8 mouse cellular contexts compared by ENCODE assay signal in the genomic region with DNA sequence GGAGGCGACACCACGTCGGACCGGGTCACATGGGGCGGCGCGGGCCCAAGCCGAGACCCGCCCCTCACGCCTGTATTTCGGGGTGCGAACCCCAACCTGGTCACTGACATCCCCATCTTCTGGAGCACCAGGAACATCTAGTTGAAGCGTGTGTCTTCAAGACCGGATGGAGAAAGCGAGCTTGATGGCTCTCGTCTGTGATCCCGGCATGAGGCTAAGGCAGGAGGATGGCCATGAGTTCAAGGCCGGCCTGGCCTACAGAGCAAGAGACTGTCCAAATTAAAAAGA. TPM values are rescaled to one million over a fixed set of nuclear protein-coding genes. Genes with fewer than 3 reads are reported as not detected.
DNase-seq lines count a peak whose midpoint lies in the region; ATAC-seq and TF ChIP-seq lines count a peak whose summit lies in the region.

No protein-coding gene starts in this region.

- no peaks in the 10 kb centered on the region for H3K9me3 ChIP-seq in ES-E14 (ENCODE audit: control insufficient read depth, insufficient read depth, low read depth, low read length)
- no peaks in the 10 kb centered on the region for H3K9me3 ChIP-seq in embryonic facial prominence, embryonic 13.5 days
- no peaks in the 10 kb centered on the region for H3K9me3 ChIP-seq in limb, embryonic 11.5 days (ENCODE audit: control insufficient read depth, low read length)

- no peaks in the 10 kb centered on the region for H3K36me3 ChIP-seq in ES-E14 (ENCODE audit: control insufficient read depth, insufficient read depth, low read length, poor library complexity, severe bottlenecking)
- H3K36me3 ChIP-seq in embryonic facial prominence, embryonic 13.5 days: no peaks in the 10 kb centered on the region
- no peaks in the 10 kb centered on the region for H3K36me3 ChIP-seq in limb, embryonic 11.5 days (ENCODE audit: control insufficient read depth, insufficient read depth, low read length)

- peak overlapping the region; percentile 85 for H3K4me2 ChIP-seq in embryonic facial prominence, embryonic 13.5 days
- peak overlapping the region; percentile 77 for H3K4me2 ChIP-seq in limb, embryonic 11.5 days (ENCODE audit: low read depth, severe bottlenecking)

- H3K9ac ChIP-seq in ES-E14 (ENCODE audit: insufficient read depth, low read depth, low read length, poor library complexity, severe bottlenecking): peak overlapping the region; percentile 94
- H3K9ac ChIP-seq in embryonic facial prominence, embryonic 13.5 days: peak overlapping the region; percentile 93
- peak overlapping the region; percentile 97 for H3K9ac ChIP-seq in limb, embryonic 11.5 days (ENCODE audit: low read length)

- peak overlapping the region; percentile 77 to 81 for H3K4me3 ChIP-seq in ES-E14 (ENCODE audit: insufficient read depth in 1 of 2, low read depth in 1 of 2, low read length in 2 of 2, poor library complexity in 1 of 2, severe bottlenecking in 1 of 2)
- H3K4me3 ChIP-seq in embryonic facial prominence, embryonic 13.5 days: peak overlapping the region; percentile 76
- H3K4me3 ChIP-seq in limb, embryonic 11.5 days (ENCODE audit: low read depth, low read length): peak overlapping the region; percentile 73

- no peak overlapping the region for H3K27ac ChIP-seq in ES-E14 (ENCODE audit: insufficient read depth, low read depth, low read length, poor library complexity, severe bottlenecking)
- H3K27ac ChIP-seq in embryonic facial prominence, embryonic 13.5 days: peak overlapping the region; percentile 95
- H3K27ac ChIP-seq in limb, embryonic 11.5 days (replicated peaks; ENCODE audit: low read depth, low read length): peak overlapping the region; percentile 90

- WGBS in embryonic facial prominence, embryonic 13.5 days: 13% methylated on average over 18 of the region's 18 CpGs
- WGBS in limb, embryonic 11.5 days: 19% methylated on average over 18 of the region's 18 CpGs

- DNase-seq in layer of hippocampus, adult 11-12 months (ENCODE audit: low spot score): peak; percentile 66
- no peak for DNase-seq in layer of hippocampus, postnatal 14 days (ENCODE audit: low spot score in 2 of 2)
- DNase-seq in ES-E14 (ENCODE audit: low read depth, low spot score): peak; percentile 20
- no peak for DNase-seq in limb, embryonic 11.5 days (ENCODE audit: low spot score)
- DNase-seq in naive thymus-derived CD4-positive, alpha-beta T cell, adult 2 months (ENCODE audit: low read depth): peak; percentile 81
- no peak for DNase-seq in adrenal gland, postnatal 10 days
- DNase-seq in embryo, embryonic 9.5 days (ENCODE audit: extremely low spot score): no peak

- no peak for ATAC-seq in embryonic facial prominence, embryonic 13.5 days (ENCODE audit: insufficient number of reproducible peaks, insufficient read depth, low FRiP score, low TSS enrichment, low read depth)
- no peak; the same call in 1 of the 2 replicates for ATAC-seq in limb, embryonic 11.5 days (ENCODE audit: insufficient number of reproducible peaks, low FRiP score, low TSS enrichment, low read depth)

- in situ Hi-C loops in ES-E14 (cut with MboI; ENCODE audit: low sequenced_read_pairs in 2 of 2, unreplicated experiment in 2 of 2): no loop called here

- H3K4me1 ChIP-seq in ES-E14 (ENCODE audit: control insufficient read depth in 2 of 2, insufficient read depth in 2 of 2, low read length in 2 of 2, poor library complexity in 1 of 2): peaks cover 0 to 6% of the 10 kb centered on the region in 2 experiments; a peak in 2 of 4 replicates
- H3K4me1 ChIP-seq in embryonic facial prominence, embryonic 13.5 days: peaks cover 34% of the 10 kb centered on the region
- peaks cover 15% of the 10 kb centered on the region for H3K4me1 ChIP-seq in limb, embryonic 11.5 days (ENCODE audit: control insufficient read depth, insufficient read depth, low read length)

- no peaks in the 10 kb centered on the region for H3K27me3 ChIP-seq in embryonic facial prominence, embryonic 13.5 days
- H3K27me3 ChIP-seq in limb, embryonic 11.5 days (ENCODE audit: control insufficient read depth, insufficient read depth, low read length): no peaks in the 10 kb centered on the region

TF ChIP-seq in ES-E14, 5 proteins besides CTCF, POLR2A, EP300 and RAD21:
- TF ChIP-seq ZNF384 (IDR thresholded peaks at IDR 0.05; ENCODE audit: low read depth, low read length): no peak
- no peak for TF ChIP-seq ZC3H11A (IDR thresholded peaks at IDR 0.05; ENCODE audit: borderline replicate concordance, low read depth, low read length)
- TF ChIP-seq MAFK (IDR thresholded peaks at IDR 0.05; ENCODE audit: insufficient read depth, low read depth, low read length): no peak
- TF ChIP-seq CHD2 (IDR thresholded peaks at IDR 0.05; ENCODE audit: low read depth, low read length): no peak
- no peak for TF ChIP-seq HCFC1 (IDR thresholded peaks at IDR 0.05; ENCODE audit: borderline replicate concordance, insufficient read depth, low read length)

RNA-seq across cellular contexts. Expression of gene Fbxw4, which starts 0.3 kb away (rescaled TPM):
- total RNA-seq in layer of hippocampus, postnatal 14 days (2021): 10 to 100 TPM; 31.9 to 32.1 TPM
- 6.0 and 6.3 TPM in 2 replicates for total RNA-seq in ES-E14 (2012; rRNA removed)
- polyA plus RNA-seq in embryonic facial prominence, embryonic 13.5 days (2015; fragmentation: Nextera tagmentation; extraction: Ambion mirVana): 6.2 and 6.9 TPM in 2 replicates
- 3.3 and 4.4 TPM in 2 replicates for polyA plus RNA-seq in limb, embryonic 11.5 days (2014; fragmentation: Nextera tagmentation; extraction: Ambion mirVana)
- 10 to 100 TPM; 33.8 to 37.1 TPM for total RNA-seq in adrenal gland, postnatal 10 days (2021)

Comparison
In these comparisons a context has a peak if more than half of its experiments do, and no peak if none do; other contexts are left out.
1. DNase-seq: peak in layer of hippocampus, adult 11-12 months (single experiment), ES-E14 (single experiment) and naive thymus-derived CD4-positive, alpha-beta T cell, adult 2 months (single experiment); none in layer of hippocampus, postnatal 14 days (0 of 2), limb, embryonic 11.5 days (single experiment), adrenal gland, postnatal 10 days (single experiment) and embryo, embryonic 9.5 days (single experiment).
2. Peak in every context shown above with its lines, with median percentiles within 50 percentile points of each other: H3K4me3 ChIP-seq and H3K9ac ChIP-seq.